Mouse (Mus musculus) erythroid progenitor cell, adult 5-6 weeks (primary cell): Measurements from ENCODE around the gene Pcyt1a. TPM values are rescaled to one million over a fixed set of nuclear protein-coding genes. Genes with fewer than 3 reads are reported as not detected.
"Not testable (repeated sequence)": the region's sequence is repeated elsewhere in the genome, so short reads cannot be mapped to it uniquely, and the experiment has no call there.

Experiments
- ATAC-seq: replicated peaks from 2 replicates; pipeline ENCODE4 v1.8.0; 2016; ENCODE audit warnings: moderate number of reproducible peaks, mild to moderate bottlenecking, moderate TSS enrichment, inconsistent platforms; ENCODE audit not compliant: poor library complexity, low FRiP score, severe bottlenecking
- total RNA-seq, 2 experiments: library from RNA; stranded (forward) in 1 of 2; stranded (reverse) in 1 of 2; fragments of 150-400 nt in 1 of 2; fragments of 186-747, 209-891 nt in 1 of 2; gene quantifications; 2 replicates each; pipeline versions ENCODE4 v1.2.3 to v1.2.4; 2015 to 2017; ENCODE audit warnings: low replicate concordance in 2 of 2

Gene Pcyt1a
- total RNA-seq, 2 experiments from 2014 or later = 162 to 335 TPM

- no peak for ATAC-seq
Measured at GRCm38 (mm10) chr16:32463426-32463825, 32.7 kb downstream of the Pcyt1a start.

- ATAC-seq = no peak
Measured at GRCm38 (mm10) chr16:32464908-32465307, 34.2 kb downstream of the Pcyt1a start.

- no peak for ATAC-seq
Measured at GRCm38 (mm10) chr16:32468488-32468887, 37.8 kb downstream of the Pcyt1a start.

- ATAC-seq = no peak
Measured at GRCm38 (mm10) chr16:32469404-32470105, 38.8 kb downstream of the Pcyt1a start.

- no peak for ATAC-seq
Measured at GRCm38 (mm10) chr16:32472276-32473015, 41.7 kb downstream of the Pcyt1a start.

DNA sequence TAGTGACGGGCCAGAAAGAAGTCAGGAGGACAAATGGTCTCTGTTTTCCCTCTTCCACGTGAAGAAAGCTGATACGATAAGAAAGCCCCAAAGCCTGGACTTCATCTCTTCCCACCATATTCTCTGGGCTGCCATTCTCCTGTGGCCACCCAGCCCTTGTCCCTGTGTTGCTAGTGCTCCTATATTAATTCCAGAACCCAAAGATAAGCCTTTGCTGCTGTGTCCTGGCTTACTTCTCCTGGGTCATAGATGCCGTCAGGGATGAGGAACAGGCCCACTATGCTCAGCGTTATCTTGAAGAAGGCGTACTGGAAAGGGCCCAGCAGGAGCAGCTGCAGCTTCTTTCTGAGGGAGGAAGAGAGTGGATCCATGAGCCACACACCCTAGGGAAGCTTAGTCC, 46.6 kb downstream of the Pcyt1a start:
- ATAC-seq = no peak

- no peak for ATAC-seq
Measured at GRCm38 (mm10) chr16:32479415-32479814, 48.7 kb downstream of the Pcyt1a start.

GRCm38 (mm10) chr16:32484431-32484871, 53.7 kb downstream of the Pcyt1a start:
- no peak for ATAC-seq

DNA sequence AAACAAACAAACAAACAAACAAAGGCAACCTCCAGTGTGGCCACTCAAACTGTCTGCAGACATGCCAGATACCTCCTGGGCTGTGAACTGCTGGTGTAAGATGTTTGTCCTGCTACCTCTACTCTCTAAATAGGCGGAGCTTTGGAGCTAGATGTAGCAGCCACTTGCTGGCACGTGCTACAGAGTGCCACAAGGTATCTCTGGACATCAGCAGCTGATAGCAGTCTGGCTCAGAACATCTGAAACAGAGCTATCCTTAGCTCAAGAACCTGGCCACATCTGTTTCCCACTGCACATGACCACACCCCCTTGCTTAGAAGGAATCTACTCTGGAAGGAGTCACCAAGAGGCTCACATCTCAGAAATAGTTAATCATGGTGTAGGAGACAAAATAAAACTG, 54.5 kb downstream of the Pcyt1a start:
- no peak for ATAC-seq

DNA sequence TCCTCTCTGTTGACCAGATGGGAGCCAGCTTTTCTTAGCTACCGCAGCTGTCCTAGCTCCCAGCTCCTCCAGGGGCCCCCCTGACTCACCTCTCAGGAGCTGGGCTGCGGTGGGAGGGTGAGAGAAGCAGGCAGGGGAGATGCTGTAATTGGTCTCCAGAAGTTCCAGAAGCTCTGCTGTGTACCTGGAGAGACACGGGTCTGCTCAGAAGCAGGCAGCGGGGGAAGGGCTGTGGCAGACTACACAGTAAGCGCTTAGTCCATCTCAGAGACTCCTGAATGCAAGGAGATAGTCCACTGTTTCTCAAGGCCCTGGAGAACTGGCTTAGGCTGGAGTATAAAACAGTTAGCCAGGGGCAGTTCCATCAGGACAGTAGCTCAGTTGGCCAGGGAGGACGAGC, 55.3 kb downstream of the Pcyt1a start:
- ATAC-seq = no peak

DNA sequence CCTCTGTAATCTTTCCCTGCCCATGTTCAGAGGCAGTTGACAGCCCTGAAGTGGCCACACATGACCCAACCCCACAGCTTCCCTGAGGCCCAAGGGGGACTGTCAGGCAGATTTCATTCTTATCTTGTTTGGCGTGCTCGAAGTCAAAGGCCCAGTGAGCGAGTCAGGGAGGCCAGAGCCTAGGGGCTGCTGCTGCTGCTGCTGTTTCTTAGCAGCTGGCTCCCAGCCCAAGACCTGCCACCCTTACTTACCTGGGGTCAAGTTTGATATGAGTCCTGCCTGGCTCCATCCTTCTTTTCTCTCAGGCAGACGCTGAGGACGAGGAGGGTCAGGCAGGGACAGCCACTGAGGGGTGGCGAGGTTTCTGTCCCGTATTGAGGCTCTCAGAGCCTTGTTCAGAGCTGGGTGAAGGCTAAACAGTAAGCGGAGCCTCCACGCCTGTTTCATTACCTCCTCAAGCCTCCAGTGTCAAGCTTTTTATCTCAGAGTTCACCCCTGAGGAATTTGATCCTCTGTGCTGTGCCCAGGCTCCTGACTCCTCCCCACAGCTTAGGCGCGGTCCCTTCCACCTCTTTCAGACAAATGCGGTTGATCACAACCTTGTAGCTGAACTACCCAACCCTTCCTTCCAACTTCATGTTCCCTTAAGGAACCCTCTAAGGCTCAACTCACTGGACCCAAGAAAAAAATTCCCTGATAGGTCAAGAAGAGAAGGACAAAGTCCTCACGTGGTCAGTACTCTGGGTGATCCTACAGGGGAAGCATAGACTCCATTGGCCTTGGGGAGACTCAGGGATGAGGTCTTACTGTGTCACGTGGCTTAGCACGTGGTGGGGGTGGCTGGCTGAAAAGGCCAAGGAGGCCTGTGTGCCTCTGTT, 56.8 kb downstream of the Pcyt1a start, which contains the start of gene Slc51a:
TSS of gene Slc51a (minus strand) at position 646 of the 878 bp plus-strand sequence.
- peak; percentile 63 for ATAC-seq

- ATAC-seq = no peak
Measured at GRCm38 (mm10) chr16:32488939-32489338, 58.2 kb downstream of the Pcyt1a start.

DNA sequence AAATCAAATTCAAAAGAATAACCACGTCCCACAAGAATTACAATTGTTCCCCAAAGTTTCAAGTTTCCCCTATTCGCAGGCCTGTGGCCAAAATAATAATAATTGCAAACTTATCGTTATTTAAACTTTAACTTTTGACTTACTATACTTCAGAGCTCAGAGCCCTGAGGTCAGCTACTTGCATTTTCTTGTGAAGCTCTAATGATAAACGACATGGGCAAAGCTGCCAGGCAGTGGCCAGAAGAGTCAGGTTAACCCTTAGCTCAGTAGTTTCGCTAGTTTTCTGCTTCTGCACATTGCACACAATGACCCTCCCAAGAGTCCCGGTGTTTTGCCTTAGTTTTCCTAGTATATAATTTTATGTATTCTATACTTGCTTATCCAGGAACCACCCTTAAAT, 63.6 kb downstream of the Pcyt1a start:
- ATAC-seq = not testable (repeated sequence)

DNA sequence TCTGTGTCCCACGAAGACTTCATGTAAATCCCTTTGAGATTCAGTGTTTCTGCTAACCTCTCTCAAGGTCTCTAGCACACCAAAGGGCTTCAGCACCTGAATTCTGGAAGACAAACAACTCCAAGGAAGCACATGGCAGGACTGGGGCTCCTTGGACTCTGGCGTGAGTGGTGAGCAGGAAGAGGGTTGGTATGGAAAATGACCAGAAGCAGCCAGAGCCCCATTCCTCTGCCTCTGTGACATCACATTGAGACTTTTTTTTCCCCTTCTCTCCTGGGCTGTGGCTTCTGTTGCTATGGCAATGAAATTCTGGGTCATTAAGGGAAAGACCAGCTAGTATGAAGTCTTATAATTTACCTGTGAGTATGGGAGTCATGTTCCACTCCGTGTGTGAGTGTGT, 65.2 kb downstream of the Pcyt1a start, which contains the start of gene Zdhhc19:
TSS of gene Zdhhc19 (plus strand) at position 301 of the 400 bp plus-strand sequence.
- ATAC-seq = no peak

- ATAC-seq = no peak
Measured at GRCm38 (mm10) chr16:32498996-32499395, 68.3 kb downstream of the Pcyt1a start.

DNA sequence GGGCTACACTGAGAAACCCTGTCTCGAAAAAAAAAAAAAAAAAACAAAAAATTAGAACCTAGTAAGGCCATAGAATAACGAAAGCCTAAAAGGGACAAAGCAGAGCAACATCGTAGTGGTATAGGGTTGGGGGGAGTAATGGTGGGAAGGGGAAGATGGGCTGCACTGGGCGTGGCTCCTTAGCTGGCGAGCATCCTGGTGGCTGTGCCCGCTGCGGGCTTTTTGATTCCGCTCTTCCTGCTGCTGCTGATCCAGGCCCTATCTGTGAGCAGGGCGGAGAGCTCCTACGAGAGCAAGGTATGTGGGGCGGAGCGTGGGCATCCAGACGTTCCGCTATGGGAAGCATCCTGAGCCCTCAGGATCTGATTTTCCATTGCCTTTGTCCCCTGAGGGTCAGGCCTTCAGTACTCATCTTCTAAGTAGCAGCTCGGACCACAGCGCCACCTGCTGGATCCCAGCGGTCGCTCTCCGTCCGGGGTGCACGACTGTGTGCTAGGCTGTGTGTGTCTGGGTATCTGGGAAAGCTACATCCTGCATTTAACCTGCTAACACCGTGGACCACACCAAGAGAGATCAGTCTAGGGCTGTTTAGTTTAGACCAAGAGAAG, 68.8 kb downstream of the Pcyt1a start:
- ATAC-seq = peak; percentile 87

DNA sequence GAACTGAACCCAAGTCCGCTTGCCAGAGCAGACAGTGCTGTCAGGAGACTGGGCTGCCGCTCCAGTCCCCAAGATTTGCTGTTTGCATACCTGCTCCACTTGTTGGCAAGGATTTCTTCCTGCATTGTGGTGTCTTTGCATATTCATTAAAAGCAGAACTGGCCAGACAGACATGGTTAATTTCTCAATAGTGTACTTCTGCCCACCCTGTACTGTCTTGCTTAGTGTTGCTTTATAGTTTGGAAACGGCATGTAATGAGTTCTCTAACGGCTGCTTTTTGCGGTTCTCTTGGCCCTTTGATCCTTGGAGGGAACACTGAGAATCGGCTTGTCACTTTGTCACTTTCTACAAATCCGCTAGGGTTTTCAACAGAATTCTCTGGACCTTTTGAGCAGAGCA, 70.7 kb downstream of the Pcyt1a start:
- no peak for ATAC-seq

DNA sequence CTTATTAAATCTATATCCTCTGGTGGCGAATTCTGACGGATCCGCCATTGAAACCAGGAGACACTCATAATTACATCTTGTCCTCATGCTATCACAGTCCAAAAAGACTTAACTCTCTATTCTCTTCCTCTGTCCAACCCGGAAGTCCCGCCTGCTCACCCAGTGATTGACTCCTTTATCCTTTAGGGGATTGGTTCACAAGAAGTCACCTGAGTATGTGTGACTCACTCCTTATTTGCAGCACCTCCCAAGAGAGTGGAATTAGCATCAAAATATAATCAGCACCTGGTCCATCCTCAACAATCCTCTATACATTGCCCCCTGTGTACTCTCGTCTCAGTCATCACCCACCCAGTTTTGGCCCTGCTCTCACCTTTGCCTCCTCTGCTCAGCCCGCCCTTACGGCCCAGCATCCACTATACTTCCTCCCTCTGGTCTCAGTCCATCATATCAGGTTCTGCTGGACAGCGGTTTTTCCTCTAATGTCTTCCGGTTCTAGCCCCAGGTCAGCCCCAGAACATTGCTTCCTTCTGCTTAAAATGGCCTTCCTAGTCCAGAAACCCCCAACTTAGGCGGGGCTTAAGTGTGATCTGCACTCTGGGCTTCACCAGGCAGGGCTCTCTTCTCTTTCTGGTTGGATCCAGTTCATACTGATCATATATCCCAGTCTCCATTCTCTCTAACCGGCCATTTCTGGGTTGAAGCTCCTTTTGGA, 72.1 kb downstream of the Pcyt1a start:
- ATAC-seq = no peak

DNA sequence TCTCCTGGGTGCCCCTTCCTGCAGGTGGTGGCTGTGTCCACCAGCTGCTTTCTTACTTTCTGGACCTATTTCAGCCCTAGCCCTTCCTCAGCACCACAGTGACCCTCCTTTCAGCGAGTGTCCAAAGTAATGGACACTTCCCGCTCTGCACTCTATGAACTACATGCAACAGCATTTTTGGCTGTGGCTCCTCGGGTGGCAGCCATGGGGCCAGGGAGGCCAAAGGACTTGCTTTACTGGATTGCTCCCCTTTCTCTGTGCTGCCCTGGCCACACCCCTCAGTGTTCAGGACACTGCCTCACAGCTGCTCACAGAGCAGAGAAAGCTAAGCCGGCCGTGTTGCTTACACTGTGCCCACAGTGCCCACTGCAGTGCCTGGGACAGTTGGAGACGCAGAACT, 72.9 kb downstream of the Pcyt1a start:
- ATAC-seq = no peak
